In the genomic region with DNA sequence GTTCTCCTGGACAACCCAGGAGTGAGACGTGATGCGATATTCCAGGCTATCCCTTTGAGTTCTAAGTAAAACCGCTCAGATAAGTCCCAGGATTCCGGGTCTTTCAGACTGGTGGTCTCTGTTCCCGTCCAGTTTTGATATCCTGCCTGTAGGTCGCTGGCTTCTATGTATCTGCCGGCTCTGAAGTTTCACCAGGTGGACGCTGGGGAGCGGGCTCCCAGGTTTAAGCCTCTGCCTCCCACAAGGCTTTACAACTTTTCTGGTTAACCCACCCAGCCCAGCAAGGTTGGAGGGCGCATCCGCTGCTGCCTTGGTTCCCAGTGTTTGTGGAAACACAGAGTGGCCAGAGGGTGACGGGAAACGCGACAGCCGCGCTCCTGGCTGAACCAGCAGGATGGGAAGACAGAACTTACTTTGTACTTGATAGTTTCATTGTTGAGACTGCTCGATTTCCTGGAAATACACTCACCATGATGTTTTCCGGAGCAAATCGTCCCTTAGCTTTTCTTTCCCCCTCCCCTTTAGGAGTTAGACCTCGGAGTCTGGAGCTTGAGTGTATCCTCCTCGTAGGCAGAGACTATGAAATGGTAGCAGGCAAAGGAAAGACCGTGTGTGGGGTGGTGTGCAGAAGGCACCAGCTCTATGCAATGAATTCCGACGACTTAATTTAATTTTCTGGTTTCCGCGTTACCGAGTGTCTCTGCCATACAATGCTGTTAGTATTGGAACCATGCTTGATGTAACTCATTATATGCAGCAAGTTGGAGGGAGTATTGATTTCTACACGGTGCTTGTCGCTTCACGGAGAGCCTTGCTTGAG, we compare ENCODE assay signal across 9 mouse cellular contexts. TPM values are rescaled to one million over a fixed set of nuclear protein-coding genes. Genes with fewer than 3 reads are reported as not detected.
A peak's percentile ranks its signal among the peaks of the same experiment; 100 is the strongest.
DNase-seq lines count a peak whose midpoint lies in the region; ATAC-seq and TF ChIP-seq lines count a peak whose summit lies in the region.
"Had no signal": no experiment of that assay in that cellular context is flagged by ENCODE, and none has a peak within 500 bp of the region (broad histone marks: within the 10 kb centered on the region; RNA-seq: fewer than 3 reads in every experiment).

No protein-coding gene starts in this region.

- peak overlapping the region; percentile 67 for H3K4me2 ChIP-seq in heart, embryonic 12.5 days
- peak overlapping the region; percentile 76 for H3K4me2 ChIP-seq in kidney, embryonic 15.5 days

- TF ChIP-seq CTCF in left cerebral cortex, adult 2 months (IDR thresholded peaks at IDR 0.05), result peak; percentile 5
- no peak for TF ChIP-seq CTCF in lung, adult 2 months (IDR thresholded peaks at IDR 0.05; ENCODE audit: insufficient read depth, low read length)

- H3K4me1 ChIP-seq in embryonic facial prominence, embryonic 10.5 days, result peaks cover 27% of the 10 kb centered on the region
- H3K4me1 ChIP-seq in heart, embryonic 12.5 days (replicated peaks), result peaks cover 15% of the 10 kb centered on the region
- H3K4me1 ChIP-seq in kidney, embryonic 15.5 days, result peaks cover 9% of the 10 kb centered on the region
- peaks cover 9% of the 10 kb centered on the region for H3K4me1 ChIP-seq in lung, adult 2 months (ENCODE audit: control insufficient read depth, insufficient read depth, low read length)

- ATAC-seq in heart, embryonic 12.5 days (ENCODE audit: insufficient number of reproducible peaks, low FRiP score), result 0 out of 2 replicates have a peak, but pooled peaks have one; percentile 13
- peak; percentile 19 for ATAC-seq in kidney, embryonic 15.5 days (replicated peaks; ENCODE audit: low FRiP score)
- no peak for ATAC-seq in megakaryocyte-erythroid progenitor cell, adult 5-6 weeks (replicated peaks; ENCODE audit: low FRiP score, low TSS enrichment, poor library complexity, severe bottlenecking)

- peak overlapping the region; percentile 91 for H3K27ac ChIP-seq in left cerebral cortex, adult 2 months
- peak overlapping the region; percentile 98 for H3K27ac ChIP-seq in embryonic facial prominence, embryonic 10.5 days (replicated peaks)
- H3K27ac ChIP-seq in heart, embryonic 12.5 days (ENCODE audit: poor library complexity, severe bottlenecking), result peak overlapping the region; percentile 93
- H3K27ac ChIP-seq in kidney, embryonic 15.5 days, result peak overlapping the region; percentile 93
- H3K27ac ChIP-seq: macrophage had no signal

- no peaks in the 10 kb centered on the region for H3K9me3 ChIP-seq in embryonic facial prominence, embryonic 10.5 days
- H3K9me3 ChIP-seq in heart, embryonic 12.5 days (replicated peaks), result no peaks in the 10 kb centered on the region
- H3K9me3 ChIP-seq in kidney, embryonic 15.5 days (replicated peaks), result no peaks in the 10 kb centered on the region

- intact Hi-C loops in left cerebral cortex, adult 2 months (cut with DNase I), result loop anchor here (5.0 to 10.0 kb wide), 3 partner anchors 36 to 941 kb away; no protein-coding TSS in a partner anchor

- DNase-seq in left cerebral cortex, adult 2 months (ENCODE audit: extremely low spot score in 1 of 2, low spot score in 2 of 2), result peak; percentile 13 to 35
- DNase-seq in left cerebral cortex, adult 8-10 months (ENCODE audit: low spot score in 2 of 2), result no peak
- peak; percentile 75 for DNase-seq in embryonic facial prominence, embryonic 10.5 days (ENCODE audit: low spot score)
- DNase-seq in lung, adult 2 months, result peak; percentile 56
- DNase-seq in ovary, postnatal 14 days (ENCODE audit: low spot score), result peak; percentile 11

- H3K9ac ChIP-seq in heart, embryonic 12.5 days, result peak overlapping the region; percentile 88
- peak overlapping the region; percentile 86 for H3K9ac ChIP-seq in kidney, embryonic 15.5 days

- peak; percentile 46; the same call in 1 of the 2 replicates for TF ChIP-seq POLR2A in lung, adult 2 months (IDR thresholded peaks at IDR 0.05; ENCODE audit: borderline replicate concordance, extremely low read depth, low read depth, low read length)

- H3K4me3 ChIP-seq in left cerebral cortex, adult 2 months, result peak overlapping the region; percentile 91
- H3K4me3 ChIP-seq in embryonic facial prominence, embryonic 10.5 days, result peak overlapping the region; percentile 86
- peak overlapping the region; percentile 73 for H3K4me3 ChIP-seq in heart, embryonic 12.5 days
- H3K4me3 ChIP-seq in kidney, embryonic 15.5 days (replicated peaks), result peak overlapping the region; percentile 60
- peak overlapping the region; percentile 97 for H3K4me3 ChIP-seq in lung, adult 2 months (replicated peaks; ENCODE audit: extremely low read depth, low read depth, low read length)

- 4% methylated on average over 30 of the region's 30 CpGs for WGBS in embryonic facial prominence, embryonic 10.5 days
- 6% methylated on average over 30 of the region's 30 CpGs for WGBS in heart, embryonic 12.5 days
- 1% methylated on average over 30 of the region's 30 CpGs for WGBS in kidney, embryonic 15.5 days
- WGBS in lung, adult 2 months, result 6% methylated on average over 30 of the region's 30 CpGs

- H3K27me3 ChIP-seq in embryonic facial prominence, embryonic 10.5 days (replicated peaks; ENCODE audit: low read depth, poor library complexity, severe bottlenecking), result no peaks in the 10 kb centered on the region
- H3K27me3 ChIP-seq in heart, embryonic 12.5 days (replicated peaks), result no peaks in the 10 kb centered on the region
- H3K27me3 ChIP-seq in kidney, embryonic 15.5 days, result no peaks in the 10 kb centered on the region

- no peaks in the 10 kb centered on the region for H3K36me3 ChIP-seq in embryonic facial prominence, embryonic 10.5 days (replicated peaks)
- no peaks in the 10 kb centered on the region for H3K36me3 ChIP-seq in heart, embryonic 12.5 days
- no peaks in the 10 kb centered on the region for H3K36me3 ChIP-seq in kidney, embryonic 15.5 days

RNA-seq across cellular contexts. Expression of a gene that starts 1.6 kb away (rescaled TPM):
- total RNA-seq in left cerebral cortex, adult 2 months (2021), result 10 to 100 TPM; 82.2 to 85.5 TPM
- total RNA-seq in left cerebral cortex, adult 8-10 months (2022), result 10 to 100 TPM; 48.2 to 60.4 (median 53.9) TPM
- polyA plus RNA-seq in embryonic facial prominence, embryonic 10.5 days (2016; fragmentation: Nextera tagmentation; extraction: Ambion mirVana), result 47.4 and 48.2 TPM in 2 replicates
- polyA plus RNA-seq in heart, embryonic 12.5 days (2016; fragmentation: Nextera tagmentation; extraction: Ambion mirVana), result 43.7 and 46.0 TPM in 2 replicates
- 37.7 and 37.8 TPM in 2 replicates for polyA plus RNA-seq in kidney, embryonic 15.5 days (2015; fragmentation: Nextera tagmentation; extraction: Ambion mirVana)
- polyA plus RNA-seq in lung, adult 2 months (2012; rRNA removed), result 28.9 and 42.4 TPM in 2 replicates
- total RNA-seq in megakaryocyte-erythroid progenitor cell, adult 5-6 weeks (2014; fragmentation: Nextera tagmentation), result 0.15 TPM in 1 of 2 replicates, not detected in the other
- 0.15 and 0.23 TPM in 2 replicates for total RNA-seq in megakaryocyte-erythroid progenitor cell, adult 5-6 weeks (2017)
- polyA plus RNA-seq: macrophage had no signal

Comparison
In these comparisons a context has a peak if more than half of its experiments do, and no peak if none do; other contexts are left out.
1. DNase-seq: peak in left cerebral cortex, adult 2 months (2 of 2), embryonic facial prominence, embryonic 10.5 days (single experiment), lung, adult 2 months (single experiment) and ovary, postnatal 14 days (single experiment); none in left cerebral cortex, adult 8-10 months (0 of 2).
2. Peak in every context shown above with its lines, with median percentiles within 50 percentile points of each other: H3K27ac ChIP-seq and H3K4me3 ChIP-seq.